Mouse (Mus musculus): ENCODE measurements around the gene Coq9. TPM values are rescaled to one million over a fixed set of nuclear protein-coding genes. Genes with fewer than 3 reads are reported as not detected.
A peak's percentile ranks its signal among the peaks of the same experiment; 100 is the strongest.
"Not testable (repeated sequence)": the region's sequence is repeated elsewhere in the genome, so short reads cannot be mapped to it uniquely, and the experiment has no call there.

Gene Coq9
- polyA plus RNA-seq, 1 experiment = 378 TPM

- peaks cover 23% of the 10 kb centered on the region for H3K4me1 ChIP-seq (ENCODE audit: control insufficient read depth, insufficient read depth, low read length)
- H3K36me3 ChIP-seq (ENCODE audit: control insufficient read depth, insufficient read depth, low read length) = no peaks in the 10 kb centered on the region
- peak overlapping the region; percentile 47 for H3K4me3 ChIP-seq (ENCODE audit: insufficient read depth, low read depth, low read length)
- TF ChIP-seq CTCF (conservative IDR thresholded peaks at IDR 0.05; ENCODE audit: insufficient read depth, insufficient read length, low read depth, low read length) = no peak
- no peak for TF ChIP-seq POLR2A (IDR thresholded peaks at IDR 0.05; ENCODE audit: low read depth, low read length)
- H3K27ac ChIP-seq (ENCODE audit: insufficient read depth, low read depth, low read length) = peak overlapping the region; percentile 72
- H3K27me3 ChIP-seq (replicated peaks; ENCODE audit: control insufficient read depth, insufficient read depth, low read length) = no peaks in the 10 kb centered on the region
- DNase-seq = no peak
- WGBS = 48% methylated on average over 11 of the region's 11 CpGs
Observed at GRCm38 (mm10) chr8:94836456-94837240, 1.5 kb upstream of the Coq9 start.

GRCm38 (mm10) chr8:94838600-94838999 is 479 bp downstream of the Coq9 start:
- peak overlapping the region; percentile 89 for H3K4me3 ChIP-seq (ENCODE audit: insufficient read depth, low read depth, low read length)
- peak; percentile 89 for DNase-seq
- H3K4me1 ChIP-seq (ENCODE audit: control insufficient read depth, insufficient read depth, low read length) = peaks cover 15% of the 10 kb centered on the region
- WGBS = under 1% methylated on average over 24 of the region's 24 CpGs
- no peaks in the 10 kb centered on the region for H3K27me3 ChIP-seq (replicated peaks; ENCODE audit: control insufficient read depth, insufficient read depth, low read length)
- H3K36me3 ChIP-seq (ENCODE audit: control insufficient read depth, insufficient read depth, low read length) = no peaks in the 10 kb centered on the region
- TF ChIP-seq CTCF (conservative IDR thresholded peaks at IDR 0.05; ENCODE audit: insufficient read depth, insufficient read length, low read depth, low read length) = no peak
- TF ChIP-seq POLR2A (IDR thresholded peaks at IDR 0.05; ENCODE audit: low read depth, low read length) = no peak
- peak overlapping the region; percentile 99 for H3K27ac ChIP-seq (ENCODE audit: insufficient read depth, low read depth, low read length)

- no peaks in the 10 kb centered on the region for H3K27me3 ChIP-seq (replicated peaks; ENCODE audit: control insufficient read depth, insufficient read depth, low read length)
- WGBS = 47% methylated on average over 2 of the region's 2 CpGs
- no peak overlapping the region for H3K4me3 ChIP-seq (ENCODE audit: insufficient read depth, low read depth, low read length)
- TF ChIP-seq CTCF (conservative IDR thresholded peaks at IDR 0.05; ENCODE audit: insufficient read depth, insufficient read length, low read depth, low read length) (no peak), POLR2A (IDR thresholded peaks at IDR 0.05; ENCODE audit: low read depth, low read length) (no peak)
- H3K36me3 ChIP-seq (ENCODE audit: control insufficient read depth, insufficient read depth, low read length) = 0 out of 2 replicates have a peak, but pooled peaks cover 3% of the 10 kb centered on the region
- DNase-seq = no peak
- peaks cover 9% of the 10 kb centered on the region for H3K4me1 ChIP-seq (ENCODE audit: control insufficient read depth, insufficient read depth, low read length)
- no peak overlapping the region for H3K27ac ChIP-seq (ENCODE audit: insufficient read depth, low read depth, low read length)
Observed at GRCm38 (mm10) chr8:94841183-94841582, 3.1 kb downstream of the Coq9 start.

- Histone ChIP-seq H3K36me3 (ENCODE audit: control insufficient read depth, insufficient read depth, low read length) (peaks cover 2% of the 10 kb centered on the region; the same call in 1 of the 2 replicates), H3K4me3 (ENCODE audit: insufficient read depth, low read depth, low read length) (no peak overlapping the region), H3K27me3 (replicated peaks; ENCODE audit: control insufficient read depth, insufficient read depth, low read length) (no peaks in the 10 kb centered on the region), H3K4me1 (ENCODE audit: control insufficient read depth, insufficient read depth, low read length) (no peaks in the 10 kb centered on the region), H3K27ac (ENCODE audit: insufficient read depth, low read depth, low read length) (no peak overlapping the region)
- no peak for TF ChIP-seq CTCF (conservative IDR thresholded peaks at IDR 0.05; ENCODE audit: insufficient read depth, insufficient read length, low read depth, low read length)
- TF ChIP-seq POLR2A (IDR thresholded peaks at IDR 0.05; ENCODE audit: low read depth, low read length) = no peak
- no peak for DNase-seq
- WGBS = 80% methylated on average over 5 of the region's 5 CpGs
Observed at GRCm38 (mm10) chr8:94850049-94850448, 11.9 kb downstream of the Coq9 start.

GRCm38 (mm10) chr8:94854761-94855160 is 16.6 kb downstream of the Coq9 start:
- H3K27me3 ChIP-seq (replicated peaks; ENCODE audit: control insufficient read depth, insufficient read depth, low read length); H3K4me1 ChIP-seq (ENCODE audit: control insufficient read depth, insufficient read depth, low read length); H3K36me3 ChIP-seq (ENCODE audit: control insufficient read depth, insufficient read depth, low read length); H3K4me3 ChIP-seq (ENCODE audit: insufficient read depth, low read depth, low read length); DNase-seq; H3K27ac ChIP-seq (ENCODE audit: insufficient read depth, low read depth, low read length): not testable (repeated sequence)
- 93% methylated on average over 11 of the region's 11 CpGs for WGBS

- Histone ChIP-seq H3K27ac (ENCODE audit: insufficient read depth, low read depth, low read length) (no peak overlapping the region), H3K4me1 (ENCODE audit: control insufficient read depth, insufficient read depth, low read length) (peaks cover 4% of the 10 kb centered on the region; the same call in 1 of the 2 replicates), H3K27me3 (replicated peaks; ENCODE audit: control insufficient read depth, insufficient read depth, low read length) (no peaks in the 10 kb centered on the region), H3K4me3 (ENCODE audit: insufficient read depth, low read depth, low read length) (no peak overlapping the region), H3K36me3 (ENCODE audit: control insufficient read depth, insufficient read depth, low read length) (peaks cover 1% of the 10 kb centered on the region; the same call in 1 of the 2 replicates)
- DNase-seq = no peak
- WGBS = 27% methylated on average over 5 of the region's 5 CpGs
- no peak for TF ChIP-seq CTCF (conservative IDR thresholded peaks at IDR 0.05; ENCODE audit: insufficient read depth, insufficient read length, low read depth, low read length)
- no peak for TF ChIP-seq POLR2A (IDR thresholded peaks at IDR 0.05; ENCODE audit: low read depth, low read length)
Observed at GRCm38 (mm10) chr8:94857011-94857345, 18.9 kb downstream of the Coq9 start.

GRCm38 (mm10) chr8:94857346-94858173 is 19.4 kb downstream of the Coq9 start, which contains the start of gene Polr2c:
Polr2c (plus strand) TSS chr8:94857450.
- H3K4me1 ChIP-seq (ENCODE audit: control insufficient read depth, insufficient read depth, low read length) = peaks cover 4% of the 10 kb centered on the region; the same call in 1 of the 2 replicates
- 1% methylated on average over 66 of the region's 68 CpGs for WGBS
- peak; percentile 93 for DNase-seq

More at GRCm38 (mm10) chr8:94857346-94858173, 19.4 kb downstream of the Coq9 start, which contains the start of gene Polr2c:
- Histone ChIP-seq H3K27me3 (replicated peaks; ENCODE audit: control insufficient read depth, insufficient read depth, low read length) (no peaks in the 10 kb centered on the region), H3K36me3 (ENCODE audit: control insufficient read depth, insufficient read depth, low read length) (peaks cover 1% of the 10 kb centered on the region; the same call in 1 of the 2 replicates), H3K27ac (ENCODE audit: insufficient read depth, low read depth, low read length) (peak within 1 kb of the TSS; percentile 62; the same call in 1 of the 2 replicates), H3K4me3 (ENCODE audit: insufficient read depth, low read depth, low read length) (peak within 1 kb of the TSS; percentile 70)
- TF ChIP-seq CTCF (conservative IDR thresholded peaks at IDR 0.05; ENCODE audit: insufficient read depth, insufficient read length, low read depth, low read length) = peak; percentile 77
- TF ChIP-seq POLR2A (IDR thresholded peaks at IDR 0.05; ENCODE audit: low read depth, low read length) = no peak
